Mouse (Mus musculus): ENCODE data around the gene Wtip. TPM values are rescaled to one million over a fixed set of nuclear protein-coding genes. Genes with fewer than 3 reads are reported as not detected.

Gene Wtip
- polyA plus RNA-seq, 1 experiment = not detected

- Histone ChIP-seq H3K4me1 (ENCODE audit: control insufficient read depth, insufficient read depth, low read length) (peaks cover 2% of the 10 kb centered on the region; the same call in 1 of the 2 replicates), H3K27ac (ENCODE audit: insufficient read depth, low read depth, low read length) (no peak overlapping the region), H3K4me3 (ENCODE audit: insufficient read depth, low read depth, low read length) (no peak overlapping the region)
- TF ChIP-seq POLR2A (IDR thresholded peaks at IDR 0.05; ENCODE audit: insufficient read depth, low read depth, low read length) (no peak), CTCF (IDR thresholded peaks at IDR 0.05; ENCODE audit: insufficient read depth, low read depth, low read length) (no peak)
- WGBS = 85% methylated on average over 7 of the region's 7 CpGs
Observed at GRCm38 (mm10) chr7:34164671-34165070, 31.6 kb upstream of the Wtip start.

- 92% methylated on average over 3 of the region's 3 CpGs for WGBS
- Histone ChIP-seq H3K4me3 (ENCODE audit: insufficient read depth, low read depth, low read length) (no peak overlapping the region), H3K4me1 (ENCODE audit: control insufficient read depth, insufficient read depth, low read length) (no peaks in the 10 kb centered on the region), H3K27ac (ENCODE audit: insufficient read depth, low read depth, low read length) (no peak overlapping the region)
- no peak for TF ChIP-seq POLR2A (IDR thresholded peaks at IDR 0.05; ENCODE audit: insufficient read depth, low read depth, low read length)
- TF ChIP-seq CTCF (IDR thresholded peaks at IDR 0.05; ENCODE audit: insufficient read depth, low read depth, low read length) = no peak
Observed at GRCm38 (mm10) chr7:34159167-34159566, 26.1 kb upstream of the Wtip start.

GRCm38 (mm10) chr7:34157994-34158393 is 24.9 kb upstream of the Wtip start:
- 80% methylated on average over 3 of the region's 3 CpGs for WGBS
- TF ChIP-seq CTCF (IDR thresholded peaks at IDR 0.05; ENCODE audit: insufficient read depth, low read depth, low read length) = no peak
- no peak for TF ChIP-seq POLR2A (IDR thresholded peaks at IDR 0.05; ENCODE audit: insufficient read depth, low read depth, low read length)
- Histone ChIP-seq H3K4me1 (ENCODE audit: control insufficient read depth, insufficient read depth, low read length) (no peaks in the 10 kb centered on the region), H3K4me3 (ENCODE audit: insufficient read depth, low read depth, low read length) (no peak overlapping the region), H3K27ac (ENCODE audit: insufficient read depth, low read depth, low read length) (no peak overlapping the region)

GRCm38 (mm10) chr7:34147193-34147592 is 14.1 kb upstream of the Wtip start:
- Histone ChIP-seq H3K27ac (ENCODE audit: insufficient read depth, low read depth, low read length) (no peak overlapping the region), H3K4me3 (ENCODE audit: insufficient read depth, low read depth, low read length) (no peak overlapping the region), H3K4me1 (ENCODE audit: control insufficient read depth, insufficient read depth, low read length) (no peaks in the 10 kb centered on the region)
- 91% methylated on average over 4 of the region's 4 CpGs for WGBS
- TF ChIP-seq POLR2A (IDR thresholded peaks at IDR 0.05; ENCODE audit: insufficient read depth, low read depth, low read length) (no peak), CTCF (IDR thresholded peaks at IDR 0.05; ENCODE audit: insufficient read depth, low read depth, low read length) (no peak)

GRCm38 (mm10) chr7:34141123-34141522 is 8.1 kb upstream of the Wtip start:
- no peak for TF ChIP-seq CTCF (IDR thresholded peaks at IDR 0.05; ENCODE audit: insufficient read depth, low read depth, low read length)
- TF ChIP-seq POLR2A (IDR thresholded peaks at IDR 0.05; ENCODE audit: insufficient read depth, low read depth, low read length) = no peak
- Histone ChIP-seq H3K4me1 (ENCODE audit: control insufficient read depth, insufficient read depth, low read length) (no peaks in the 10 kb centered on the region), H3K4me3 (ENCODE audit: insufficient read depth, low read depth, low read length) (no peak overlapping the region), H3K27ac (ENCODE audit: insufficient read depth, low read depth, low read length) (no peak overlapping the region)
- 87% methylated on average over 13 of the region's 13 CpGs for WGBS

GRCm38 (mm10) chr7:34139493-34139892 is 6.4 kb upstream of the Wtip start:
- H3K4me3 ChIP-seq (ENCODE audit: insufficient read depth, low read depth, low read length) = no peak overlapping the region
- H3K4me1 ChIP-seq (ENCODE audit: control insufficient read depth, insufficient read depth, low read length) = no peaks in the 10 kb centered on the region
- H3K27ac ChIP-seq (ENCODE audit: insufficient read depth, low read depth, low read length) = no peak overlapping the region
- no peak for TF ChIP-seq CTCF (IDR thresholded peaks at IDR 0.05; ENCODE audit: insufficient read depth, low read depth, low read length)
- TF ChIP-seq POLR2A (IDR thresholded peaks at IDR 0.05; ENCODE audit: insufficient read depth, low read depth, low read length) = no peak
- WGBS = 95% methylated on average over 6 of the region's 6 CpGs

GRCm38 (mm10) chr7:34134336-34134735 is 1.3 kb upstream of the Wtip start:
- WGBS = 90% methylated on average over 2 of the region's 2 CpGs
- Histone ChIP-seq H3K27ac (ENCODE audit: insufficient read depth, low read depth, low read length) (no peak overlapping the region), H3K4me1 (ENCODE audit: control insufficient read depth, insufficient read depth, low read length) (peaks cover 5% of the 10 kb centered on the region; the same call in 1 of the 2 replicates), H3K4me3 (ENCODE audit: insufficient read depth, low read depth, low read length) (no peak overlapping the region)
- TF ChIP-seq CTCF (IDR thresholded peaks at IDR 0.05; ENCODE audit: insufficient read depth, low read depth, low read length) = no peak
- no peak for TF ChIP-seq POLR2A (IDR thresholded peaks at IDR 0.05; ENCODE audit: insufficient read depth, low read depth, low read length)

- H3K4me3 ChIP-seq (ENCODE audit: insufficient read depth, low read depth, low read length) = peak overlapping the region; percentile 93
- no peak for TF ChIP-seq CTCF (IDR thresholded peaks at IDR 0.05; ENCODE audit: insufficient read depth, low read depth, low read length)
- no peak for TF ChIP-seq POLR2A (IDR thresholded peaks at IDR 0.05; ENCODE audit: insufficient read depth, low read depth, low read length)
- 5% methylated on average over 116 of the region's 116 CpGs for WGBS
- H3K4me1 ChIP-seq (ENCODE audit: control insufficient read depth, insufficient read depth, low read length) = peaks cover 5% of the 10 kb centered on the region; the same call in 1 of the 2 replicates
- H3K27ac ChIP-seq (ENCODE audit: insufficient read depth, low read depth, low read length) = no peak overlapping the region
Observed at GRCm38 (mm10) chr7:34132355-34133079, 551 bp downstream of the Wtip start.

- no peak overlapping the region for H3K4me3 ChIP-seq (ENCODE audit: insufficient read depth, low read depth, low read length)
- H3K4me1 ChIP-seq (ENCODE audit: control insufficient read depth, insufficient read depth, low read length) = peaks cover 5% of the 10 kb centered on the region; the same call in 1 of the 2 replicates
- no peak overlapping the region for H3K27ac ChIP-seq (ENCODE audit: insufficient read depth, low read depth, low read length)
- WGBS = 13% methylated on average over 3 of the region's 3 CpGs
- TF ChIP-seq POLR2A (IDR thresholded peaks at IDR 0.05; ENCODE audit: insufficient read depth, low read depth, low read length) = no peak
- no peak for TF ChIP-seq CTCF (IDR thresholded peaks at IDR 0.05; ENCODE audit: insufficient read depth, low read depth, low read length)
Observed at GRCm38 (mm10) chr7:34131959-34132354, 1.1 kb downstream of the Wtip start.

Measured in olfactory bulb, adult 2 months (tissue).